Mouse (Mus musculus) adrenal gland (tissue): ENCODE measurements around the gene Cped1.

Experiments
- intact Hi-C: fragments of 180-260 bp; cut with DNase I; formaldehyde crosslinking; loops from one replicate; pipeline ENCODE4 v1.15.1; 2025

The Cped1 gene

DNA sequence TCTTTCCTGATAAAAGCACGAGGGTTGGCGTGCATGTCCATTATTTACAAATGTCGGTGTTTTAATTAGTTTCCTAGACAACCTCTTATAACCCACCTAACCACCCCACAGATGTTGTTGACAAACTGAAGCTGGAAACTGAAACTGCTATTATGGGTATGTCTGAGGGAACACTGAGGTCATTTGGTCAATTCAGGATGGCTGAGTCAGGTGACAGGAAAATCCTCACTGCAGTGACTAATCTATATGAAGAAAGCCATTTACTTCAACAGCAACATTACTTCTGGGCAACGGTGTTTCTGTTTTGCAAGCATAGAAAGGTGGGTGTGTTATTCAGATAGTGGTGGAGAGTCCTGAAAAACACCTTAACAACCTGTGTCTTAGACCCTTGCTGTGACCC, 12.4 kb downstream of the Cped1 start:
- intact Hi-C loops, result no loop called here

DNA sequence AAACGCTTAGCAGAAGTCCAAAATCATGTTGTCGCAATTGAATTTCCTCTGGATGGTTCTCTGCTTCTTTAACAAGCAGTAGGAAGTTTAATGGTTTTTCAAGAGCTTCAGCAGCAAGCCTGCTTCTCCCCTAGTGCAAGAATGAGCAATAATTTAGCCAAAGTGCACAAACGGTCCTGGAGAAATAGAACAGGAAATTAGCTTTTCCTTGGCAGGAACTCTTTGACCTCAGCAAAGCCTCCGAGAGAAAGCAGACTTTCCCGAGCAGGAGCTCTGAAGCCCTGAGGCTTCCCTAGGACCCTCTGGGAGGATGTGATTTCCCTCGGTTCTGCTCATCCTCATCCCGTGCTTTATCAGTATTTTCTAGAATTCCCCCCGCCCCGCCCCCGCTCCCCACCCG, 13.3 kb downstream of the Cped1 start:
- intact Hi-C loops, result no loop called here

DNA sequence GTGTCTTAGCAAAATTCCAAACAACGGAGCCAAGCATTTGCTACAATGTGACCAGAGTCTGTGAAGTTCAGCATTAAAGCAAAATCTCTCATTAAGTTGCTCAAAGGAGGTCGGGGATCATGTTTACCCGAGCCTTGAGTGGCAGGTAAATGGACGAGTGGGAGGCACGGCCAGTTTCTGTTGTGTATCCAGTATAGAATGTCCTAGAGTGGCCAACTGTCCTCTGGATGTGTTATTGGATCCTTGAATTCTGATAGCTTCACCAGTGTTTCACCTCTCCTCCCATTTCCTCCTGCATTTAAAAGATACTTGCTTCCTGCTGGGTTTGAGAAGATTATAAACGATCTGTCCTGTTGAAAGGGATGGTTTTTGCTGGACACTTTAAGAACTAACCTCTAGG, 14.4 kb downstream of the Cped1 start:
- intact Hi-C loops, result no loop called here

DNA sequence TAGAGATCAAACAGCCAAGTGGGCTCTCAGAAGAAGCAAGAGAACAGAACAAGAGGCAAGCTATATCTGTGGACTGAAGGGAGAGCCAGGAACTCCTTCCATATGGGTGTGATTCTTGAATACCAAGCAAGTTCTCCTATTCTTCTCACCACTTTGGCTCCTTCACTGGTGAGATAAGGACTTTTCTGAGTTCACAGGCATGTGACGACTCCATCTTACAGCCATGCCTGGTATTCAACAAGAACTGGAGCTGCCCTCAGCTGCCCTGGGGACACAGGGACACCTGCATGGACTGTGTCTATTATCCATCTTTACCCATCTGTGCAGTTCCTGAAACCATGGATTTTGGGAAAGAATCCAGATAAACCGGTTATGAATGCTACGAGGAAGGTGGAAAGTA, 15.2 kb downstream of the Cped1 start:
- intact Hi-C loops, result no loop called here

DNA sequence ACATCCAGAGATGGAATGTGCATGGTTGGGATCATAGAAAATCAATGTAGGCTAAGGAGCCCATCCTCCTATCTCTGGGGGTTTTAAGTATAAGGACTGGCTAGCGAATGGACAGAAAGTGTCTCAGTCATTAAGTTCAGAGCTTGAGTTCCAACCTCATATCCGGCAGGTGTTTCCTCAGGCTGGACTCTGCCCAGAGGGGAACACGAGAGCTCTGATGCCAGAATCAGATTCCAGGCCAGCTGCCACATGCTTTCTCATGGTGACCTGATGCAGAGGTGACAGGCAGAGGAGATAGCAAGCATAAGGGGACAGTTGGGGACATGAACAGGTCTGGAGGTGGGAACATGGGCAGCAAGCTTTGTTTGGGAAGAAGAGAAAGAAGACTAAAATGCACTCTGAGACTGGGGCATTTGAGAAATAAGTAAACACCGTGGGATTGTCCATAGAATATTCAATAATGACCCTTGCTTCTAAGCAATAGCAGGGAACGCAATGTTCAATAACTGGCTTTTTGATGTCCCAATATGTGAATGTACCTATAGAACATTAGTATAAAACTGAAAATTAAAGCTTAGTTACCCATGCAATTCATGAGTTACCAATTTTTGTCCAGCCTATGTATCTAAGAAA, 15.7 kb downstream of the Cped1 start:
- intact Hi-C loops, result no loop called here

DNA sequence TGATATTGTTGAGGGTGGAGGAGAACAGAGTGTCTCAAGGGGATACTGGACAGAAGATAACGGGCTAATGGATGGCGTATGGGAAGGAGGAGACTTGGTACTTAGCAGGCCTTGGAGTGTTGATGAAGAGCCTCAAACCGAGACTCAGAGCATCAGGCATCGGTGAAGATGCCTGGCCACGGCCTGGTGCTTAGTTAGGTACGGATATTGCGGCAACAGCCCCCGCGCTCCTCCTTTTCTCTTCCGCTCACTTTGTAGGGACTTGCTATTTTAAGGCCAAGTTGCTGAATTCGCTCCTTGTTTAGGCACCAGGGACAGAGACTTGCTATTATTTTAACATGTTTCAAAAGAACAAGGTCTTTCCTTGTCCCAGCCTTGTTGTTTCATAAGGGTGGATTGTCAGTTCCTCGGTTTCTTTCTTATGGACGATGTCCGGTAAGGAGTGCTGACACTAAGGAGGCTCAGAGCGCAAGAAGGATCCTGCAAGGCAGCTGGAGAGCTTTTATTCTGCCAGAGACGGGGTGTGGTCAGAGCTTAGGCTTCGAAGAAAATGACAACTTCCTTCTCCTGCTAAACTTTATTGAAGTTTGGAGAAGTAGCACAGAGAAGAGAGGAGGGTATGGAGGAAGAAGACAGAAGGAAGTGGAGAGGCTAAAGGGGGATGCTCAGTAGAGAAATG, 16.9 kb downstream of the Cped1 start:
- intact Hi-C loops, result no loop called here

- intact Hi-C loops, result no loop called here
These were observed 17.5 kb downstream of the Cped1 start for GRCm38 (mm10) chr6:22003200-22003587.

DNA sequence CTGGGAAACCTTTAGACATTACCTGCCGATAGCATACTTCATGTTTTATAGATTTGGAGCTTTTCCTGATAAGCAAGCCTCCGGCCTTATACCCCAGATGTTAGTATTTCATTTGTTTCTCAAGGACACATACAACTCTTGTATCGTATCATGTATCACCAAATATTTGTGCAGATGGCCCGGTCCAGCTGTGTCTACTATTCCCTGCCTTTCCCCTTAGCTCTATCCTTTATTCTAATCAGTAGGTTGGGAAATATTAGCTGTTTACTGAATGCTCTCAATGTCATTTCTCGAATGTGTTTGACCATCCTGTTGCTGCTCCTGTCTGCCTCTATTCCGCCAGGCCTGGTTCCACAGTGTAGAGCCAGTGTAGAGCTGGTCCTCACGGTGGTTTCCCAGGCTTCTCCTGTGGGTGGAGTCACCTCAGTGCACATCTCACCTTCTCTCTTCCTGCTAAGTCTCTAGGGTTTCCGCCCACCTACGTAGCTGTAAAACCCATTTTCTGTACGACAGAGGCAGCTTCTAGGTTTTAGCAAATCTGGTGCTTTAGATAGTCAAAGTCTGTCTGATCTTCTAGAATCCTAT, 18.3 kb downstream of the Cped1 start:
- intact Hi-C loops, result no loop called here

DNA sequence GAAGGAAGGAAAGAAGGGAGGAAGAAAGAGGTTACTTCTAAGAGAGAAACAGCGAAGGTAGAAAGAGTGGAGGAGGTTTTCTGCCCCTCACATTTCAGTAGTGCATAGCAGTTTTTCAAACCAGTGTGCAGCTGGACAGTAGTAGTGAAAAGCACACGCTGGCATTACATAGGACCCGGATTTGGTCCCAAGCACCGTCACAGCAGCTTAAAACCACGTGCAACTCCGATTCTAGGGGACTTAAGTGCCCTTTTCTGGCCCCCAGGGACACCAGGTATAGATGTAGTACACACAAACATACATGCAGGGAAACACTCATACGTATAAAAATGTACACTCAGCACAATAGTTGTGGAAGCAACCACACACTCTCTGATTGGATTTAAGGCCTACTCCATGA, 22.6 kb downstream of the Cped1 start:
- intact Hi-C loops, result no loop called here

DNA sequence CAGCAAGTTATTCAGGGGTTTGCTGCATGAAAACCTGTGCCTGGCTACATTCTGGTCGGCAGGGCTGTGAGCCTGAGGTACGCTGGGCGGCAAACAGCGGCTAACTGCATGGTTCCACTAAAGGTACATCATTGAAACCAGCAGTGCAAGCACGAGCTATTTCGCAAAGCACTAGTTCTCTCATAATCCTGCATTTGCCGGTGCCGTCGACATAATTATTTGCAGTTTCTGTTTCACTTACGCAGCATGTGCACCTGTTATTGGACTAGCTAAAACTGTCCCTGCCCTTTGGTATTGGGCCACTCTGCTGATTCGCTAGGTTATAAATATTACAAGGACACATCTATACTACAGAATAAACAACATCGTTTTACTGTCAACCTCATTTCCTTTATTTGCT, 24.5 kb downstream of the Cped1 start:
- intact Hi-C loops, result no loop called here

GRCm38 (mm10) chr6:22010761-22011281, 25.1 kb downstream of the Cped1 start:
- intact Hi-C loops, result no loop called here

- intact Hi-C loops, result no loop called here
These were observed 25.8 kb downstream of the Cped1 start for GRCm38 (mm10) chr6:22011546-22011945.

GRCm38 (mm10) chr6:22012099-22012498, 26.4 kb downstream of the Cped1 start:
- intact Hi-C loops, result no loop called here

DNA sequence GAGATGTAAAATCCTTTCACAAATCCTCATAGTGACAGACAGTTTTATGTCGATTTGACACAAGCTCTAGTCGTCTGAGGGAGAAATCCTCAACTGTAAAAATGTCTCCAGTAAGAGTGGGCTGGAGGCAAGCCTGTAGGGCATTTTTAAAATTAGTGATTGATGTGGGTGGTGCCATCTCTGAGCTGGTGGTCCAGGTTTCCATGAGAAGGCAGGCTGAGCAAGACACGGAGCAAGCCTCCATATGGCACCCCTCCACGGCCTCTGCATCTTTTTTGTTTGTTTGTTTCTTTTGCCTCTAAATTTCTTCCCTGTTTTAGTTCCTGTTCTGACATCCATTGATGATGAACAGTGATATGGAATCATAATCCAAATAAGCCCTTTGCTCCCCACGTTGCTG, 26.8 kb downstream of the Cped1 start:
- intact Hi-C loops, result no loop called here

GRCm38 (mm10) chr6:22013394-22013793, 27.7 kb downstream of the Cped1 start:
- intact Hi-C loops, result no loop called here

DNA sequence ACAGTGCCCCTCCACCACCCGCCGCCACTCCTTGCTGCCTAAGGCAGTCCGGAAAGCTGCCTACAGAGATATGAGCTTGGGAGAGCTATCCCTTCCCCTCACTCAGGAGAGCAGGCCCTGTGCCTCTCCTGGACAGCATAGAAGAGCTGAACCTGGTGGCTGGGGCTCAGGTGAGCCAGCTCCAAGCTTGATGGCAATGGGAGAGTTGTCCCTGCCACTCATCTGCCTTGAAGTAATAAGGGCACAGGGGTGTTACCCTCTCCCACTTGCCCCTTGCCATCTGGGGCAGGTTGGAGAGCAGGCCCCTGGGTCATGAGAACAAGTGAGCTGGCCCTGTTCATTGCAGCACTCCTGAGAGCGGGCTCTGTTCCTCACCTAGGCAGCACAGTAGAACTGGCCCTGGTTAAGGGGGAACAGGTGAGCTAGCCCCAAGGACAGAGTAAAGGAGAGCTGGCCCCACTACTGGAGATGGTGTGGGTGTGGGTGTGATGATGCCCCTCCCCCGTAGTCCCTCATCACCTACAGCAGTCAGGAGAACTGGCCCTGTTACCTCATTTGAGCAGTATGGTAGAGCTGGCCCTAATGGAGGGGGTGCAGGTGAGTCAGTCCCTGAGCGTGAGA, 28.7 kb downstream of the Cped1 start:
- intact Hi-C loops, result no loop called here

DNA sequence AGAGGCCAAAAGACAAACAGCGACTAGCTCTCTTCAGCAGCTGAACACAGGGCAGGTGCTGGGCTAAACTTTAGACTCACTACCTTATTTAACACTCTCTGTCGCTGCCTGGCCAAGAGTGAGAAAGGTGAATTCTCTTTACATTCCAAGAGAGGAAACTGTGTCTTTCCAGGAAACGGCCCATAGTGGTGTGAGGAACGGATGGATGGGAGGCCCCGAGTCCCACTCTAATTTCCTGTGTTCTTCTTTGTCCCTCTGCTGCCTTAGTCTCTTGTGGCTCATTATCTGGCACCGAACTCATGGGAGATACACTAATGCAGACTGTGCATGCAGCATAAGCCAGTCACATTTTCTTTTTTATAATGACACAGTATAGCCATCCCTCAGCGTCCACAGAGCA, 31.9 kb downstream of the Cped1 start:
- intact Hi-C loops, result no loop called here

DNA sequence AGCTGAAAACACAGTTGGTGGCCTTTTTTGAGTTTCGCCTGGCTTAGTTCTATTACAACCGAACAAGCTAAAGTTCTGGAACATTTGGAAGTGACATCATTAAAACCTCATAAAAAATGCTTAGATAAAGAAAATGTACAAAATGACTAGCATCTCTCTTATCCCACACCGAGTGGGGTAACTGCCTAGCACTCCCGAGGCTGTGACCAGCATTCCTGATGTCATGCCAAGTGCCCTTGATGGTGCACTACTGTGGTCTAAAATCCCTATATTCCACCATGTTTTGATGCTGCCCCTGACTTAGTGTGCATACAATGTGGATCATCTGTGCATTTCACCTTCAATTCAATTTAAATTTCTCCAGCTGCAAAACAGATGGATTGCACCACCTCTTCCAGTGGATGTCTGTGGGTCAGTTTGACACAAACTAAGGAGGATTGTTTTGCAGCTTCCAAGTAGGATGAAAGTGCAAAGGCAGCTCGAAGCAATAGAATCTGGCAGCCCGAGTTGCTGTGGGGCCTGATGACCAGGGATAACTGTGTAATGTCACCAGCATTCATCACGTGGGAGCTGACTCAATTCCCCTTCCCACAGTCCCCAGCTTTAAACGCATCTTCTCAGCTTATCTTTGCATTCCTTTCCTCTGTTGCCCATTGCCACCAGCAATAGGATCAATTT, 33.2 kb downstream of the Cped1 start:
- intact Hi-C loops, result no loop called here

- intact Hi-C loops, result no loop called here
These were observed 33.9 kb downstream of the Cped1 start for GRCm38 (mm10) chr6:22019637-22020036.

DNA sequence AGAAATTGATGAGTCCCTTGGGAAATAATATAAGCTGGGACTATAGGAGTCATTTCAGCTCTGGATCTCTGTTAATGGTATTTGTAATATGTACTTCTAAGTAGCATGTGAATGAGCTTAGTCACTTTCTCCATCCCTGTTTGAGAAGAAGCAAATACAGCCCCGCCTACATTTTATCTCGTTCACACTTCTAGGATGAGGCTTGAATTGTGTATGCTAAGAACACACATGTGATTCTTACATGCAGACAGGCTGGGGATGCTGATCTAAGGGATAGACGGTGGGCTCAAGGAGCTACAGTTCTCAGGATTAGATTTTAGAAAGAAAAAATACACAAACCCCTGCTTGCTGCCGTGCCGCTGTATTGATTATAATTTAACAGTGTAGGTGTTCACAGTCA, 35.0 kb downstream of the Cped1 start:
- intact Hi-C loops, result no loop called here

- intact Hi-C loops, result no loop called here
These were observed 35.6 kb downstream of the Cped1 start for GRCm38 (mm10) chr6:22021315-22021714.

DNA sequence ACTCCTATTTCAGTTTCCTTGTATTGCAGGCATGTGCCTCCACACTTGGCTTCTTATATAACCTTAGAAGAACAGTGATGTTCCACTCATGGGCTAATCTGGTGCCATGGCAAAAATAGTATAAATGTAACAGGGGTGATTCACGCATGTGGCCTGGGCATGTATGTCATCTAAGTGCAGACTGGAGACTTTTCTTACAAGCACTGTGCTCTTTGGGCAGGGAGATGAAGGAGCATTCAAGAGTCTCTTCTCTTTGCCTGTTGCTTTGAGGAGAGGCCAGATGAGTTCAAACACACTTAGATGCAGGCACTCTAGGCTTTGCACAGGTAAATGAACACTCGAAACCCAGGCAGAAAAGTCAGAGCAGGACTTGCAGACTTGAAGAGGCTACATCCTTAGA, 38.5 kb downstream of the Cped1 start:
- intact Hi-C loops, result no loop called here
